Mouse (Mus musculus) brain, embryonic 14.5 days (tissue): Measurements from ENCODE around the gene Rbpms2.

Source experiments
- CTCF ChIP-seq: fragments of 200-500 bp; IDR thresholded peaks from 2 replicates; pipeline ENCODE4 v1.5.1; 2012; ENCODE audit warnings: inconsistent platforms, mild to moderate bottlenecking, moderate library complexity, borderline replicate concordance; ENCODE audit not compliant: insufficient read depth, insufficient read length; ENCODE audit errors: extremely low read depth
- POLR2A ChIP-seq: fragments of 200-500 bp; IDR thresholded peaks from 2 replicates; pipeline ENCODE4 v1.6.1; 2012; ENCODE audit warnings: mild to moderate bottlenecking, inconsistent platforms, borderline replicate concordance; ENCODE audit not compliant: poor library complexity, insufficient read depth, insufficient read length, severe bottlenecking; ENCODE audit errors: extremely low read depth

GRCm38 (mm10) chr9:65587573-65588358, 41.7 kb upstream of the Rbpms2 start:
- no peak for TF ChIP-seq CTCF
- TF ChIP-seq POLR2A, result no peak
